Mouse (Mus musculus) T-helper 17 cell (primary cell): ENCODE results near the gene Pld3.

Experiments
- in situ Hi-C, 2 experiments: fragments of 300-600 bp; cut with MboI, MseI; formaldehyde crosslinking; loops; 1 replicate in 1 of 2; 2 replicates in 1 of 2; pipeline ENCODE4 v1.15.1; 2025; ENCODE audit warnings: high pct_unique_total_duplicates in 2 of 2

The Pld3 gene

DNA sequence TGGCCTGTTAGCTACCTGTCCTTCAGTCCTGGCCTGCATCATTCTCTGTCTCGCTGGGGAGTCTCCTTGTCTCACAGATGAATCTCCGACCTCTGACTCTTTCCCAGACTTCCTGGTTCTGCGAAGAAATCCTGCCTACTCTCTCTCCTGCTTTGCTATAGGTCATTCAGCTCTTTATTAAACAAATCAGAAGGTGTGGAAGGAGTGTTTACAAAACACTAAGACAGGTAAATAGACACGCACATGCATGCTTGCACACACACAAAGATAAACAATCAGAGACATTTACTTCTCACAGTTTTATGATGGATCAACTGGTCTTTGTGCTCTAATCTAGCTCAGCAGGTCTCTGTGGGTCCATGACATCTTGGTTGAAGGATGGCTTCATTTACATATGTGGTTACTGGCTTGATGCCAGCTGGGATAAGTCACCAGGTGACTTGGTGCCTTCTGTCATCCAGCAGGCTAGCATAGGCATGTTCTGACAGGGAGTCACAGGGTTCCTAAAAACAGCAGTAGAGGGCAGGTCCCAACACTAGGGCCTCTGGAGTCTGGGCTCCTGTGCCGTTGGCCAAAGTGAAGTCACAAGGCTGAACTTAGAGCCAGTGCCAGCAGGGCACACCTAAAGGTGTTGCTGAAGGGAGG is 16.7 kb upstream of the Pld3 start:
- in situ Hi-C loops: no loop called here

DNA sequence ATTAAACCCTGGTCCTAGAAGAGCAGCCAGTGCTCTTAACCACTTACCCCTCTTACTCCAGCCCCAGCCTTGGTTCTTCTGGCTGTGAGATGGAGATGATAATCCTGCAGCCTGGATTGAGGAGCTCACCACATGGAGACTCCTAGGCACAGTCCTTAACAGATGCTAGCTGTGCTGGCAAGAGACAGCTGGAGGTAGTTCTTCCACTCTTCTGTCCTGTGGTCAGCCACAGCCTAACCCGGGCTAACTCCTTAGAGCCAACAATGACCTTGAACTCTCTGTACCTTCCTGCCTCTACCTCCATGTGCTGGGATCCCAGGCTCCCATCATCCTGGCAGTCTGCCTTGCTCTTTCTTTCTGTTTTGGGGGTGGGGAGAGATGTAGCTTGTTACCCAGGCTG is 8.0 kb upstream of the Pld3 start:
- in situ Hi-C loops: no loop called here

DNA sequence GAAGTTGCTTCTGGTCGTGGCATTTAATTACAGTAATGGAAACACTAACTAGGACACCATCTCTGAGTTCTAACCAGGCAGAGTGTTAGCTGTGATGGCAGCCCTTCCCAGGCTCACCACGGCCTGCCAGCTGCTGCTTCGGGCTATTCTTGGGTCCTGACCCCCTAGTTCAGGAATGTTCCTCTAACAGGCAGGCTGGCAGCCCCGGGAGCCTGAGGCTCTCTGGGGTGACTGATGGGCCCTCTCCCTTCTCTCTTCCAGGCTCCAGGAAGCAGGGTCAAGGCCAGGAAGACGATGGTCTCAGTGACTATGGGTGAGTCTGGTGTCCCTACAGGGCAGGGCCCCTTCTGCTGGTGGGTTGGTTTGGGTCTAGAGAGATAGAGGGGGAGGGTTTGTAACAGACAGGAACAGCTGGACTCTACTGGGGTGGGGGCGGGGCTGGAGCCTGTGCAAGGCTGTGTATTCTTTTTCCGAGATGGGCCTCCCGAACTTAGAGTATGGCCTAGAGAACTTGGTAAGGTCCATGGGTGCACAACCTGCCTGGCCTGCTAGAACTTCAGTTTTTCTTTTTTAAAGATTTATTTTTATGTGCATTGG is 7.4 kb upstream of the Pld3 start:
- in situ Hi-C loops: no loop called here

DNA sequence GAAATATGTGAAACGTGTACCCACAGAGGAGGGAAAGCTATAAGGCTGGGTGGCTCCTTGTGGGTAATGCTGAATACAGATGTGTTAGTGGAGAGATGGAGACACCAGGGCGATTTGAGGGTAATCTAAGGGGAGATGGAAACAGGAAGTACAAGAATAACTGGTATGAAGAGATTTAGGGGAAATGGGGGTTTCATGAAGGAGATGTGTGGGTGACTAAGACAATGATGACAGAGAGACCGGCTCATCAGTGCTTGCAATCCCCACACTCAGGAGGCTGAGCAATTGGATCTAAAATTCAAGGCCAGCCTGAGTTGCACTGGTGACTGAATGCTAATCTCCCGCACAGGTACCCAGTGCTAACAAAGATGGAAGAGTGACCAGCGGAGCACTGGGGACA is 948 bp downstream of the Pld3 start:
- in situ Hi-C loops: no loop called here

DNA sequence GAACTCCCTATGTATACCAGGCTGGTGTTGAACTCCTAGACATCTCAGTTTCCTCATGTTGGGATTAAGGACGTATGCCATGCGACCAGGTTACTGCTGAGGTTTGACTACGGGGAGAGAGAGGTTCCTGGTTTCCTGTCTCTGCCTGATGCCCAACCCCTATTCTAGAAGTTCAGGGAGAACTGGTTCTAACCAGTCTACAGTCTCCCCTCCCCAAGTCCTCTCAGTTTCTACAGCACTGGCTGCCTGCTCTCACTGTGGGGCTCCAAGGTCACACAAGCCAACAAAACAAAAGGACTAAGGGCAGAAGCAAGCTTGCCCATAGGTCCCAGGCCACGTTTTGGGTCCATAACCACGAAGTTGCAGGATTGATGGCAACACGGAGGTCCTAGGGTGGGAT is 3.4 kb downstream of the Pld3 start:
- in situ Hi-C loops: no loop called here

DNA sequence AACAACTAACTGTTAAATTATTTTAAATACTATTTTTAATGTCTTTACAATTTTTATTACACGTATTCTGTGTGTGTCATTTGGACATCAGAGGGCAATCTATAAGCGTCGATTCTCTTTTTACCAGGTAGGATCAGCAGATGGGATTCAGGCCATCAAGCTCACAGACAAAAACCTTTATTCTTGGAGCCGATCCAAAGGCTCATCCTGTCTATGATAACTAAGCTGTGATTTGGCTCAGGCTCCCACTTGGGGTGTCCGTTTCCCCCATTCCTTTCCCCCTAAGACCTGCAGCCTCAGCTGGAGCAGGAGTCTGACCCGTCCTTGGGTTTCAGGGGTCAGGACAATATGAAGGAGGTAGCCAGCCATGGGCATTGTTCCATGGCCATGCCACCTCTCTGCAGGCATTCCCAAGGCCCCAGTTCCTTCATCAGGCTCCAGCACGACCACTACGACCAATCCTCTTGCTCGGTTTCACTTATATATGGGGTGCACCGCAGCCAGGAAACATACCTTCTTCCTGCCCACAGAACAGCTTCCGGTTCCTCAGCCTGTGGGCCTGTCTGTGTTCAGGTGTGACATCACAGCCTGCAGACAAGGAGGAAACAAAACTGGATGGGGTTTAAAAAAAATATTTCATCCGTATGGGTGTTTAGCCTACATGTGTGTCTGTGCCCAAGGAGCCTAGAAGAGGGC is 8.2 kb downstream of the Pld3 start:
- in situ Hi-C loops: no loop called here

DNA sequence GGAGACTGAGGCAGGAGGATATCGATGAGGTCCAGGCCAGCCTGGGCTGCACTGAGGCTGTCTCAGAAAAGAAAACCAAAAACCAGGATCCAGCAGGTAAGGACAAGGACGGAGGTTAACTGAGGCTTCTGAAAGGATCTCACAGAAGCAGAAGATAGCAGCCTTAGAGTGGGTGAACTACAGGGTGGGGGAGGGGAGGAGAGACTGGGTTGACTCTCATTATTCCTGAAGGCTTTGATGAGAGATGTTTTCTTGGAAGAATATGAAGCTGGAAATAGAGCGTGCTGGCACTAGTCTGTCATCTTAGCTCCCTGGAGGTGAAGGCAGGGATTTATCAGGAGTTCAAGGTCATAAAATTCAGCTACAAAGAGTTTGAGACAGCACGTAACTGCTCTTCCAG is 9.2 kb downstream of the Pld3 start:
- in situ Hi-C loops: no loop called here

DNA sequence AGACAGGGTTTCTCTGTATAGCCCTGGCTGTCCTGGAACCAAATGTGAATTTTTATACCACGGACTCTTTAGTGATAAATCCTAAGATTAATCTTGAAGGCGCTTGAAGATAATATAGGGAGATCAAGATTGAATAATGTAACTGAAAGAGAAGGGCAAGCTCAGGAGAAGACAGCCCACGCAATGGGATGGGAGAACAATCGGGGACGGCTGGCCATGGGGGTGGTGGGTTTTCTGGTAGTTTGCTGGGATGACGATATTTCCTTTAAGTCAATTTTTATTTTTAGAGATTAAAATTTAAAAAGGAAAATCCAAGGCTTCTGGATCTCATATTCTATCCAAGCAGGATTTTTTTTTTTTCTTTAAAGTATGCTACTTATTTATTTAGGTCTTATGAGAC is 10.0 kb downstream of the Pld3 start:
- in situ Hi-C loops: no loop called here

DNA sequence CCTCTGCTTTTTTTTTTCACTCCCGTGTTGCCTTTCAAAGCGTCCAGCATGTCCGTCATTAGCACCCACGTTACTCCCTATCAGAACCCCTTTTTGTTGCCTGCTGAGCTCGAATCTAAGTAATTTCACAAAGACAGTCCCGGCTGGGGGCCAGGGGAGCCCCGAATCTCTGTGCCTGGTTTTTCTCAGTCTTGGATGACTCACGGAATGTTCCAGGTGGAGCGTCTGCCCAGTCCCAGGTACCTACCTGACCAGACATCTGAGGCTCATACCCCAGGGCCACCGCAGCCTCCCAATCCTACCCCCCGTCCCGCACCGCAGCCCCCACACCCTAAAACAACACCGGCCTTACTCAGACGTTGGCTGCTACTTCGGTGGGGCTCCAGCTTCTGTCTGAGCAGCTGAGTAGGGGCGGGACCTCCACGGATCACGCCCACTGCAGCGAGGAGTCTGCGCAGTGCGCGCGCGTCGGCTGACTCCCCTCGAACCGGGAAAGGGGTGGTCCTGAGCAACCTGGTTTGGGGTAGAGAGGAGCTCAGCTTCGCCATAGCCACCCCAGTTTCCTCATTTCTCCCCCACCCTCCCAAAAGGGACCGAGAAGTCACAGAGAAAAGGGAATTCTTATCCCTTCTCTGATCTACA is 10.5 kb downstream of the Pld3 start:
- in situ Hi-C loops: no loop called here

DNA sequence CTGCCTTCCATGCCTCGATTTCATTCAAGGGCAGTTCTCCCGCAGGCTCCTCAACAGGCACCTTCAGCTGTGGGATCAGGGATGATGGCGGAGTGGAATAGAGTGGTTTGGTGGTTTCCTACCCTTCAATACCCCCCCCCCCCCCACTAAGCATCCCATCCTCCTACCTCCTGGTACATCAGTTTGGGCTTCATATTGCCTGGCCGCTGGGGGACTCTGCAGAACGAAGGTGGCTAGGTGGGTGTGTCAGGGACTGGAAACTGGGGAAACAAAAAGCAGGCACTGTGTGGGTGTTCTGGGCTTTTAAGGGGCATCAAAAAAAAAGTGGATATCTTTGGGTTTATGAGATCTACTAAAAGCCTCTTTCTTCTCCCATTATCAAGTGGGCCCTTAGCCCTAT is 11.1 kb downstream of the Pld3 start:
- in situ Hi-C loops: no loop called here

DNA sequence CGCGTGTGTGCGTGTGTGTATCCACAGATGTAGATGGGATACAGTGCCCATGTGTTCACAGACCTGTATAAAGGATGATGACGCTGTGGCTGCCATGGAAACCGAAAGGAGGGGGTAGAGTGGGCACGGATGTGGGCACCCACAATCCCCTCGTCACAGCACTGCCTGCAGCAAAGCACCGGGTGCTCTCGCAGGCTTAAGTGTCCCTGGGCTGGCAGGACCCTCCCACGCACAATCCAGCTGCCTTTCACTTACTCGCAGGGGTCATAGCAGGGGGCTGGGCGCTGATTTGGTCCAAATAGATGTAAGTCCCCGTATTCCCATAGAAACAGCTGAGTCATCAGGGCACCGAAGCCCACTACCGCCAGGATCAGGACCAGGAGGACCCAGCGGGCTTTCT is 11.6 kb downstream of the Pld3 start:
- in situ Hi-C loops: no loop called here

DNA sequence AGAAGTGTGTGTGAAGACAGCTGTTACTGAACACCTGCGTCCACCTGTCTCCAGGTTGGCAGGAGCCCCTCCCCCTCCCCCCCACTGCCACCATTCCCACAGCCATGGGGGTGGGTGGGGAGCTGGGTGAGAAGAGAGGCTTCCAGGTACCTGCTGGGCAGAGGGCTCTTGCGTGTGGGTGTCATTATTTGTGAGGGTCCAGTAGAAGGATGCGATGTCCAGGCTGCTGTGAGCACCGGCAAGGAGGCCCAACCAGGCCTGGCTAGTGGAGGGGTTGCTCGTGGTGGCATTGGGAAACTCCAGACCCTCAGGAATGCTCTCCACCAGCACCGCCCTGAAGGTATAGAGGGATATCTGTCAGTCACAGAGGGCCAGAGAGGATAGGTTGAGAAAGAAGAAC is 12.1 kb downstream of the Pld3 start:
- in situ Hi-C loops: no loop called here

DNA sequence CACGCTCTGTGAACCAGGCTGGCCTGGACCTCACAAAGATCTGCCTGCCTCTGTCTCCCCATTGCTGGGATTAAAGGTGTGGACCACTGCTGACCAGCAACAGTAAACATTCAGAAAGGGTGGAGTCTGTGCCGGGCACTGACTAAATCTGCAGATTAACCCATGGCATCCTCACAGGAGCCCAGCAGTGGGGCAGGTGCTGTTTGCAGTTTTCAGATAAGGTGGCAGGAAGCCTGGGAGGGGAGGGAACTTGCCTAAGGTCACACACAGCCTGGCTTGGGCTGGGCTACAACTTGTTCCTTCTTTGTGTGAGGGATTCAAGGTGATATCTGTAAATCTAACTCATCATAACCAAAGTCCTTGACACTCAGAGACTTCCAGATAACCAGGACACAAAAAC is 12.5 kb downstream of the Pld3 start:
- in situ Hi-C loops: no loop called here

DNA sequence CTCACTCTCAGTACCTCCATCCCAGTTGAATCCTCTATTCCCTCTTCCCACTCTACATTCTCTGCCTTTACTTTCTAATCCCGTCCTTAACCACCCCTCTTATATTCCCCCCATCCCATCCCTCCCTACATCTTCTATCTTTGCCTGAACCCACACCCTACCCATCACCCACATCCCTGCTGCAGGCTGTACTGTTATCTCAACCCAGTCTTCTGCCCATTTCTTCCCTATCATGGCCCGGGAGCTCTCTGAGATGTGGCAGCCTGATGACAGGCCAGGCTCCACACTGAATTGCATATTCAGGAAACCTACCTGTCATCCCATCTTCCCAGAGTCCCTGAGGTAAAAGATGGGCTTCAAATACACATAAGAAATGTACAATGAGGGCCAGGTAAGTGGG is 14.2 kb downstream of the Pld3 start:
- in situ Hi-C loops: no loop called here

DNA sequence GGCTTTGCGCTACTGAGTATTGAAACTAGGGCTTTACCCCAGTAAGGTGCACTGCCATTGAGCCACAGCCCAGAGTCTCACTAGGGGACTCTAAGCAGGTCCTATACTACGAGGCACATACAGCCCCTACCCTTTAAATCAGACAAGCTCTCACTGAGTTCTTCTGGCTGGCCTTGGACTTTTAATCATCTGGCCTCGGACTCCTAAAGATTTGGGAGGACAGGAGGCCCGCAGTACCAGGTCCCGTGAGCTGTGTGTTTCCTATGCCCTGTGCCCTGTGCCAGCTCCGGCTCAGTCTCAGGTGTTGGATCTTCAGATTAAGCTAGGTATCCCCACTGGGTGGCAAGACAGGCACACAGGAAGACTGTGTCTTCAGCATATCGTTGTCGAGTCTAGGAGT is 15.0 kb downstream of the Pld3 start:
- in situ Hi-C loops: no loop called here

DNA sequence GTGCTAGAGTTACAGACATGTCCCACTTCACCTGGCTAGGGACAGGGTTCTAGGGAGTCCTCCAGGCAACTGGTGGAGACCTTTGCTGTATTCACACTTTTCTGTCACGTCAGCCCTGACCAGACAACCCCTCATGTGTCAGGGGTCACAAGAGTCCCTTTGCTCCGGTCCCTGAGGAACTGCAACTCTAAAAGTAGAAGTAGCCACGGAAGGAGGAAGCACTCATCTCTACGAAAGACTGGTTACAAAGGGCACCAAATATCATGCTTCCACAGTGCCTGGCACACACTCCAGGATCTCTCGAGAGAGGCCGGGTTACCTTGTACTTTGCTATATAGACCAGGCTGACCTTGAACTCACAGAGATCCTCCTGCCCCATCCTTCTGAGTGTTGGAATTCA is 16.4 kb downstream of the Pld3 start:
- in situ Hi-C loops: no loop called here

DNA sequence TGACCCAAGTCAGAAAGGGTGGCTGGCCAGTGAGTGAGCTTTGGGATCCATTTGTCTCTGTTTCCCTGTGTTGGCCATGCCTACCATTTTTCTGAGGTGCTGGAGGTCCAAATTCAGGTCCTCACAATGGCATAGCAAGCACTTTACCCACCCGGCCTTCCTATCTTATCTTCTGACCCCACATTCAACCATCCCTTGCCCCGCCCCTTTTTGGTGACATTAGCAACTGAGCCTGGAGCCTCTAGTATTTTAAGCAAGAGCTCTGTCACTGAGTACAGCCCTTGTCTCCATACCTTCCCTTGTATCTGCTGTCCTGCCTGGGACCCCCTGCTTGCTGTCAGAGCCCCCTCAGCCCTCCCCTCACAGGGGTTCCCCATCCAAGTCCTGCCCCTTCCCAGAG is 17.6 kb downstream of the Pld3 start:
- in situ Hi-C loops: no loop called here

DNA sequence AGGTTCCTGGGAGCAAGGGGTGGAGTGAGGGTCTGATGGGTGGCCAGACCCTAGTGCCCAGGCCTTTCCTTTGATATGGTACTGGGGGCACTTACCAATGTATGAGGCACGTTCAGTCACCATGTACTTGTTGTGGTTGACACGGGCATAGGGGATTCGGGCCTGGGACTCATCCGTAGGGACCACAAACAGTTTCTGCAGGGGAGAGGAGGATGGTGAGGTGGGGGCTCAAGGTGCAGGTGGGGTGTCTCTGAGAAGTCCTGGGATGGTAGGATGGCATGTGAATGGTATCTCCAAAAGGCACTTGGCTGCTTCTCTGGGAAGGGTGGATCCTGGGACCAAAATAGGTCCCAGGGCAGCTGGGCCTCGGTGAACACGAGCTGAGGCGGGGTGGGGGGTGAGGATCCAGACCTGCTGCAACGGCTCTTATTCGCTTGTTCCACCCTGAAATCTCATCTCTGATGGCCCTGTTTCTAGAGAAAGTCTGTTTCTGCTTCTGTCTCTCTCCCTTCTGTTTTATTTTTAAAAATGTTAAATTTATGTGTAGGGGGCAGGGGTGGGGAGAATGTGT is 20.5 kb downstream of the Pld3 start:
- in situ Hi-C loops: no loop called here

DNA sequence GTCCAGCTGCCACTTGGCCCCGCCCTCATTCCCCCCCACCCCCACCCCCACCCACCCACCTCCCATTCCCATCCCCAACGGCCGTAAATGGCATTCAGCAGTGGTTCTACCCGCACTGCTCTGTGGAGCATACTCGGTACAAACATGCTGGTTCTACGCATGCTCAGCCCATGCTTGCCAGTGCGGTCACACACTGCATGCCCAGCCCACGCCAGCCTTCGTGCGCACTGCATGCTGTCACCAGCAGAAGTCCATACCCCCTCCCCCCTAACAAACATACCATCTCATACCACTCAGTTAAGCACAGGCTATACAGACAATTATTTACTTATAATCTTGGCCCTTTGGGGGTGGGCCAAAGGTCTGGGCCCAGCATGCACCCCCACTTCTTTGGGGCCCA is 21.3 kb downstream of the Pld3 start:
- in situ Hi-C loops: no loop called here

DNA sequence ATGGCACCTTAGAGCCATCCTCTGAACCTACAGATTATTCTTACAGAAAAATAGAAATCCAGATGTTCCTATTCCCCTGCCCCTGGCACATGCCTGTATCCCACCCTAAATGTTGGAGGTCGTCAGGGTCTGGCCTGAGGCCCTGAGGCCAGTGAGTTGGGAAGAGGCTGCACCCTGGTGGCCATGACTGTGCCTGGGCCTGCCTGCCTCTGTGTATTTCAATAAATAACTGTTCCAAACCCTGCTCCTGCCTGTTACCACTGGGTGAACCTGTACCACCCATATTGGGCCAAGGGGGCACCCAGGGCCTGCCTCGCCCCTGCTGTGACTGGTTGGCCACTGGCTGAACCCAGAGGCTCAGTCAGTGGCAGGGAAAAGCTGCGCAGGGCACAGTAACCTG is 22.1 kb downstream of the Pld3 start:
- in situ Hi-C loops: no loop called here

DNA sequence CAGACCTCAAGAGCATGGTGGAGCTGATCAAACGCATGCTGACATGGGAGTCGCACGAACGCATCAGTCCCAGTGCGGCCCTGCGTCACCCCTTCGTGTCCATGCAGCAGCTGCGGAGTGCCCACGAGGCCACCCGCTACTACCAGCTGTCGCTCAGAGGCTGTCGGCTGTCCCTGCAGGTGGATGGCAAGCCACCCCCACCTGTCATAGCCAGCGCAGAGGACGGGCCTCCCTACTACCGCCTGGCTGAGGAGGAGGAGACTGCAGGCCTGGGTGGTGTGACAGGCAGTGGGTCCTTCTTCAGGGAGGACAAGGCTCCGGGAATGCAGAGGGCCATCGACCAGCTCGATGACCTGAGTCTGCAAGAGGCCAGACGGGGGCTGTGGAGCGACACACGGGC is 23.9 kb downstream of the Pld3 start:
- in situ Hi-C loops: loop anchor here (5.0 to 10.0 kb wide), 3 partner anchors 92 to 586 kb away; no protein-coding TSS in a partner anchor

DNA sequence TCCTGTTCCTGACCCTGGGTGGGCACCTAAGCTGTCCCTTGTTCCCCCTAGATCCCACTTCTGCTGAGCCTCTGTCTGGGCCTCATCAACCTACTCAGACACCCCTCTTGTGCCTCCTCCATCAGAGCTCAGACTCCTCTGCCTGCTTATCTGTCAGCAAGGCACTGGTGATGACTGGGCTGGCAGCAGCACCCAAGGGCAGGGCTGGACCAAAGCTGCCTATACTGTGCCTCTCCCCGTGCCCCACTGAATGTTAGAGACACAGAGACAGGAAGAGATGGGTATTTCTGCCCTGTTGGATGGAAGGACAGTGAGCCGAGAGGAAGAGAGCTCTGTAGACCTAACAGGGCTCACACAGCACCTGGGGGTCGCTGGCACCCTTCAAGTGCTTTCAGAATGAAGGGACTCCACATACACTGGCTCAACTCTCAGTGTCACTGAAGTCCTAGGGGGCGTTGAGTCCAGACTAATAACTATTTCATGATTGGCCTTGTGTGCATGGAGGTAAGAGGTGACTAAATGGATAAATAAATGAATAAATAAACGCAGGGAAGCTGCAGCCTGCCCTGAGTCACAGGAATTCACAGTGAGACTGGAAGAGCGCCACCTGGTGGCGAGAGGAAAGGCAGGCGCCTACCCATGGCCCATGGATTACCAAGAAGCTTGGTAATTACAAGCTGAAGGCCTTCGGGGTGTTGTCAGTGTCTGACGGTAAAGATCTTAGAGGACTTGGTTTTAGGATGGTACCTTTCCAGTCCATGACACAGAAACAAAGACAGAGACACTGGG is 26.8 kb downstream of the Pld3 start:
- in situ Hi-C loops: loop anchor here (5.0 to 10.0 kb wide), 3 partner anchors 89 to 589 kb away; no protein-coding TSS in a partner anchor
